Mouse (Mus musculus) testis, postnatal 10 days (tissue): Measurements from ENCODE around the gene Ntm.

Experiments used
- DNase-seq: peaks from one replicate; pipeline ENCODE4 v3.0.0; 2021; ENCODE audit warnings: low spot score

The Ntm gene

GRCm38 (mm10) chr9:29754374-29754773 is 208.6 kb downstream of the Ntm start:
- no peak for DNase-seq

GRCm38 (mm10) chr9:29751396-29751795 is 211.5 kb downstream of the Ntm start:
- no peak for DNase-seq

GRCm38 (mm10) chr9:29750371-29751014 is 212.4 kb downstream of the Ntm start:
- peak; percentile 49 for DNase-seq

- no peak for DNase-seq
Measured at GRCm38 (mm10) chr9:29748070-29748469, 214.9 kb downstream of the Ntm start.

- no peak for DNase-seq
Measured at GRCm38 (mm10) chr9:29738835-29739526, 224.0 kb downstream of the Ntm start.

- no peak for DNase-seq
Measured at GRCm38 (mm10) chr9:29736031-29736430, 226.9 kb downstream of the Ntm start.

- DNase-seq = no peak
Measured at GRCm38 (mm10) chr9:29732895-29733294, 230.0 kb downstream of the Ntm start.

GRCm38 (mm10) chr9:29731672-29732071 is 231.3 kb downstream of the Ntm start:
- no peak for DNase-seq

- peak; percentile 43 for DNase-seq
Measured at GRCm38 (mm10) chr9:29727540-29728432, 235.2 kb downstream of the Ntm start.

- no peak for DNase-seq
Measured at GRCm38 (mm10) chr9:29721461-29721860, 241.5 kb downstream of the Ntm start.

- DNase-seq = no peak
Measured at GRCm38 (mm10) chr9:29716795-29717194, 246.1 kb downstream of the Ntm start.

- no peak for DNase-seq
Measured at GRCm38 (mm10) chr9:29698276-29698675, 264.7 kb downstream of the Ntm start.

- DNase-seq = no peak
Measured at GRCm38 (mm10) chr9:29694151-29694550, 268.8 kb downstream of the Ntm start.

- DNase-seq = no peak
Measured at GRCm38 (mm10) chr9:29691186-29691855, 271.6 kb downstream of the Ntm start.

GRCm38 (mm10) chr9:29682224-29682623 is 280.7 kb downstream of the Ntm start:
- DNase-seq = peak; percentile 49

GRCm38 (mm10) chr9:29680677-29681076 is 282.3 kb downstream of the Ntm start:
- no peak for DNase-seq

- no peak for DNase-seq
Measured at GRCm38 (mm10) chr9:29673911-29674310, 289.0 kb downstream of the Ntm start.

- no peak for DNase-seq
Measured at GRCm38 (mm10) chr9:29671861-29672260, 291.1 kb downstream of the Ntm start.

- DNase-seq = no peak
Measured at GRCm38 (mm10) chr9:29663286-29663685, 299.7 kb downstream of the Ntm start.

- peak; percentile 74 for DNase-seq
Measured at GRCm38 (mm10) chr9:29661468-29662145, 301.3 kb downstream of the Ntm start.

- no peak for DNase-seq
Measured at GRCm38 (mm10) chr9:29660059-29660613, 302.8 kb downstream of the Ntm start.
